Mouse (Mus musculus): ENCODE results near the gene Klhl25.
"Not testable (repeated sequence)": the region's sequence is repeated elsewhere in the genome, so short reads cannot be mapped to it uniquely, and the experiment has no call there.

The Klhl25 gene

DNA sequence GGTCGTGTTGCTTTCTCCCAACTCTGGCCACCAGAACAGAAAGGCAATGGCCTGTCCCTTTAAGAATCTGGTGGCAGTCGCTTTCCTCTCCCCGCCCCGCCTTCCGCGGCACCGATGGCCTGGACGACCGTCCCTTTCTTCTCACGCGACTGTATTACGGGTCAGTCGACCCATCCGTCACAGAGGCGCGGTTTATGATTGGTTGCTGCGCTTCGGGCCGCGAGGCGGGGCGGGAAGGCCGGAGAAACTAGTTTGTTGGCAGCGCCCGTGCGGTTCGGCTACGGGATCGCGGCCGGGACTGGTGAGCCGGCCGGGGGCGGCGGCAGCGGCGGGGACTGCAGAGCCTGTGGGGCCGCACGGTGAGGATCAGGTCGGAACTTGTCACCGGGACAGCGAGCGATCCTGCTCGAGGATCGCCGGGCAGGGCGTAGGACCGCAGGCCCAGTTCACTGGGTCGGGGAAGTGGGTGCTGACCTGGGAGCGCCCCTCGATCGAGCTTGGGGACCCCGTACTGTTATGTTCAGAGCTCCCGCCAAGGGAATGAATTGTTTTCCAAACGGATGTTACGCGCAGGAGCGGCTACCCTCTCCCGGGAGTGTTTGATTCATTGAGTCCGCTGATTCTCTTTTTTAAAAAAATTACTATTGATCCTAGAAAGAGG lies at the start of gene Klhl25:
TSS of gene Klhl25 (plus strand) at position 196 of the 661 bp plus-strand sequence.
- peak; percentile 93 for DNase-seq (ENCODE audit: low spot score)

DNA sequence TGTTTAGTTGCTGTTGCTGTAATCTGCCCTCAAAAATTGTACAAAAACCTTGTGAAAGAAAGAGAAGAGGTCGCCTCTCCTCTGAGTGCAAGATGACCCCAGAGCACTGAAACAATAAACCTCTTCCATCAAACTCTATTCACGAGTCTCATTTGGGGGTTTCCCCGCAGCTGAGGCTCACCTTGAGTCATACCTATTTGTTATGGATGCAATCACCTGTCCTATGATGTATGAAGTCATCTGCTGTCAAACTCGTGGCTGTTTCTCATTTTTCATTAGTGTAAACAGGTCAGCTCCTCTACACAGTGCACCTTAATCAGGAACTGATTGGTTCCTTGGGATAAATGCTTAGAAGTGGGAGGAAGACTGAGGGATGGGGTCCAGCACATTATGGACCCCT lies 47.6 kb upstream of the Klhl25 start:
- no peak for DNase-seq (ENCODE audit: low spot score)

DNA sequence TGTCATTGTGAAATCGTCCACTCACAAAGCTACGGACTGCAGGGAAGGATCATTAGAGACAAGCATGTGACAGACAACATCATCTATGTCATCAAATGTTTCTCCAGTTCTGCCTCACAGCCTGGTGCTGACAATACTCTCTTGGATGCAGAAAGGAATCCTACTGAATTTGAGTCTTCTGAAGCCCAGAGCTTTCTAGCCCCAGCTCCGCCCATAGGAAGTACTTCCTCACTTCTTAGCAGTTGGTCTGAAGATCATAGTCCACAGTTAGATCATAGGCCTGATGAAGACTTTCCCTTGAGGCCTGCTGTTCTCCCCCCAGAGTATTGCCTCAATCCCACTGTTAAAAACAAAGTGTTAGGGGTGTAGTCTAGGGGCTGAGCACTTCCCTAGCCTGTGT lies 47.1 kb upstream of the Klhl25 start:
- DNase-seq (ENCODE audit: low spot score) = no peak

DNA sequence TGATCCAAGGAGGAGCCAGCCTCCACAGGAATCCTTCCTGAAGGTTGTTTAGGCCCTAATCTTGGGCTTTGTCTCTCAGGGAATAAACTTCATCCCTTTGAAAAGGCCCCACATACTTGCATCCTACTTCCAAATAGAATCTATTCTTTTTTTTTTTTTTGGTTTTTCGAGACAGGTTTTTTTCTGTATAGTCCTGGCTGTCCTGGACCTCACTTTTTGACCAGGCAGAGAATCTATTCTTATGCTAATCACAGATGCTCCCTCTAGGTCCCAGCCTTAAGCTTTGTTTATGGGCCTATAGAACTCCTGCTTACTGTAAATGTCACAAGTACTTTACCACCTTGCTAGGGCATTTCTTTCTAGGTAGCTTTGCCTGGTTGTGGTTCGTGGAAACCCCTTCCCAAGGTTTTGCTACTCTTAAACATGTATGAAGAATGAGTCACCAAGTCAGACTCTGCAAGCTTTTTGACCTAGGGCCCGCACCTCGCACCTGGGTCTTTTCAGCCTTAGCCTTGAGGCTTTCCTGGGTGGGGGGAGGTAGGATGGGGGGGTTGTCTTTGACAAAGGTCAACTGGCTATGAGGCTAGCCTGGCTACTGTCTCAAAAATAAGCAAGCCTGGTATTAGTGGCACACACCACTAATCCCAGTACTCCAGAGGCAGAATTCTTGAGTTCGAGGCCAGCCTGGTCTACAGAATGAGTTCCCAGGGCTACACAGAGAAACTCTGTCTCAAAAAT lies 46.3 kb upstream of the Klhl25 start:
- DNase-seq (ENCODE audit: low spot score) = no peak

DNA sequence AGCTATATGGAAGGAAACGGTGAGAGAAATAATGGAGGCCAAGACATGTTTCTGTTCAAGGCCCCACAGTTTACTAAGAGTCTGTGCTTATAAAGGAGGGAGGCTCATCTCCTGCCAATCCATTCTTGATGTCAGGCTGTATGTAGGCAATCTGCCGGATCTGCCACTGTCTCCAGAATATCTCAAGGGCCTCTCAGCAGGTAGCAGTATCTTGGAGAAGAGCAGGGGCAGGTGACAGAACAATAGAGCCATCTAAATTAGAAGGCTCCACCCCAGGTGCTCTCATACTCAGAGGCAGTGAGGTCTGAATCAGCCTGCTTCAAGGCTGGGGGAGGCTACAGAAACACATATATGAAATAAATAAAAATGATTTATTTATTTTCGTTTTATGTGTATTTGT lies 45.2 kb upstream of the Klhl25 start:
- no peak for DNase-seq (ENCODE audit: low spot score)

DNA sequence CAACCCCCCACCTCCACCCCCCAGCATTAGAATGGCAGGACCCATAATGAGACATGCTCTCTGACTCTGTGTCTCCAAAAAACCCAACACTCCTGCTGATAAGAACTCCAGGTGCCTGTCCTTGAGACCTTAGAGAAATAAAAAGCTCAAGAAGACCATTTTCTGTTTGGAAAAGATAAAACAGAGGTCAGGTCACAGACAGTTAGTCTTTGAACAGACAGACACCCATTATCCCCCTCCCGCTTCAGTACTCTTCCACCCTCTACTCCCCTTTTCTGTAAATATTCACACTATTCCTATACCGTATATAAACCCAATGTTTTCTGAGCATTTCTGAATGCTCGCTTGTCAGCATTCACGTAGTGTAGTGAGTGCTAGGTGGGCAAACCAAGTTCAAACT lies 41.9 kb upstream of the Klhl25 start:
- no peak for DNase-seq (ENCODE audit: low spot score)

DNA sequence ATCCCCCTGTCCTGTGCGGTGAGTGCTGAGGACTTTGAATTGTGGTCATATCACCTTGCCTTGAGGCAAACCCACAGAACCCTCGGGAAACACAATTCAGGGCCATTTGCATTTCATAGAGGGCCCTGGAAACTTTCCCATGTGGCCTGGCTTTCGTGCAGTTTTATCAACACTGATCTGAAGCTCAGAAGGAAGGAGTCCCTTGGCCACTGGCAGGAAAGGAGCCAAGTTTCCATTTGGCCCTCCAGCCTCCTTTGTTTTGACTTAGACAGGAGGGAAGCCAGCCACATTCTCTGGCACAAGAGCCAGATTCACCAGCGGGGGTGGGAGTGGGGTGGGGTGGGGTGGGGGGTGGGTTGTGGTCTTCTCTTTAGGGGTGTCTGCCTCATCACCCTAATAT lies 41.4 kb upstream of the Klhl25 start:
- DNase-seq (ENCODE audit: low spot score) = peak; percentile 44

DNA sequence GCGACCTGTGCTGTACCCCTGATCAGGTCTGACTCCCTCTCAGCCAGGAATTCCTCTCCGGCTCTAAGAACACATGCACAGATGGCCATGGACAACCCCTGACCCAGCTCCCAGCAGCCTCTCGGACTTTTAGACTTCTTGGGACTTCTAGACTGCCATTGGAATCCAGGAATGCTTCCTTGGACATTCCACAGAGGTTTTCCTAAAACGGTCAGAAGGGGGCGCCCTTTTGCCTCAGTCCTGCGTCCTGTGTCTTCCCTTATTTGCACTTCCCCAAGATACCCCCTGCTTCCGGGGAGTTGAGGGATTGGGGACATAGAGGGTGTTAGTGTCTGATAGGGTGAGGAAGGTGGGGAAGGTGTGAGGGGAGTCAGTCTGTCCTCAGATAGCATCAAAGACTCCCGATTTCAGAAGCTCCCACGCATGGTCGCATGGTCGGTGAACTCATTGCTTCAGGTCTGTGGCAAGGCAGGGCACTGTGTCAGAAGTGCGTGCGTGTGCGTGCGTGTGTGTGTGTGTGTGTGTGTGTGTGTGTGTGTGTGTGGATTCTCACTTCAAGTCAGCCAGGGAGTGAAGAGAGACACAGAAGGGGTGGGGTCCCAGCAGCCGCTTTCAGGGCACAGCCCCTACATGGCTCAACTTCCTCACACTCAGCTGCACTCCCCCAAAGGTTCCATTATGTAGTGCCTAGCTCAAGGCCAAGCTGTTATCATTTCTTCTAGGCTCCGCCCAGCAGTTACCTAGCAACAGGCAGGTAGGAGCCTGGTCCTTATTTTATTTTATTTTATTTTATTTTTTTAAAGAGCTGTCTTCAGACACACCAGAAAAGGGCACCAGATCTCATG lies 40.4 kb upstream of the Klhl25 start:
- DNase-seq (ENCODE audit: low spot score) = peak; percentile 21

DNA sequence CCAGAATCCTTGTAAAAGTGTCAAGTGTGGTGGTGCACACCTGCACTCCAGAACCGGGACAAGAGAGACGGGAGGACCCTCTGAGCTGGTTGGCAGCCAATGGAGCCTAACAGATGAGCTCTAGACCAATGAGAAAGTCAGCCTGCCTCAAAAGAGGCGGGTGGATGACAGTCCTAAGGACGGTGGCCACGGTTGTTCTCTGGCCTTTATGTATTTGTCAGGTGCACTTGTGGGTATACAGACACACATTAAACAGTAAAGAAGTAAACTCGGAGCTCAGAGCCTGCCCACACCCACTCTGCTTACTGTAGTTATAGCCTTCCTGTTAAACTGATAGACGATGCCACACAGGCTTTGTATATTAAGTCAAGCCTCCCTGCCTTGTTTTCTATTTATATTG lies 27.4 kb upstream of the Klhl25 start:
- DNase-seq (ENCODE audit: low spot score) = no peak

DNA sequence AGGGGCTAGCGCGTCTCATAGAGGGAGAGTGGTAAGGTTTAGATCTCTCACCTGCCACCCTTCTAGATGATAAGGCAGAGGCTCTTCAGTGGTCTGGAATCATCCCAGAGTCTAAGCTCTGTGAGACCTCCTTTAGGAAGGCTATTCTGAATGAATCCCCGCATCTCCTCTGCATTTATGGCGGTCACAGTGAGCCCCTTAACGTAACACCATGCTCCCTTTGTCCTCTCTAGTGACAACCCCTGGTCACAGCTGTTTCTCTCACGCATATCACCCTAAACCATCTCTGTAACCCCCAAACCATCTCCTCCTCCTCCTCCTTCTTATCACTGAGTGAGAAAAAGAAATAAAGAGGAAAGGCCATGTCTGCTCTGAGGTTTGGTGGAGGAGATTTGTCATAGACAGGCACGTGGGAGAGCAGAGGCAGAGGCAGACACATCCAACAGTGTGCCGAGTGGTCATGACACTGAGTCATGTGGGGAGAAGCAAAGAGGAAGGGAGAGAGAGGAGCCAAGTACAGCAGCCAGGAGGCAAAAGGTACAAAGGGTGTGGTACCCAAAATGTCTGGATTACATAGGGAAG lies 25.9 kb upstream of the Klhl25 start:
- no peak for DNase-seq (ENCODE audit: low spot score)

DNA sequence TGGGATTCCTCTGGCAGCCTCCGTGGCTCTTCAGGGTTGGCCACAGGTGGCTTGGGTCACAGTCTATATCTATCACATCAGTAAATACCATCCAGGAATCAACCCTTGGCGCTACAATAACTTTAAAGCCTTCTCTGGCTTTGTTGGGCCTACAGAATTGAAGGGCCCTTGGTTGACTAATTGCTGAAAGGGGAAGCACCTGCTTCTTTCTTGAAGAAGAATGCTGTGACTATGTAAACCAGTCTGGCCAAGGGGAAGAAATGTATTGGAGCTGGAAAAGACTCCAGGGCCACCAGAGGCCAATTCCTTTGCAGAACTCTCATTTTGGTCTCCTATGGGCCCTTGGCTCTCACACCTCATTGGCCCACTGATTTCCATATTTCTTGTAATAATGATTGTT lies 25.0 kb upstream of the Klhl25 start:
- DNase-seq (ENCODE audit: low spot score) = no peak

DNA sequence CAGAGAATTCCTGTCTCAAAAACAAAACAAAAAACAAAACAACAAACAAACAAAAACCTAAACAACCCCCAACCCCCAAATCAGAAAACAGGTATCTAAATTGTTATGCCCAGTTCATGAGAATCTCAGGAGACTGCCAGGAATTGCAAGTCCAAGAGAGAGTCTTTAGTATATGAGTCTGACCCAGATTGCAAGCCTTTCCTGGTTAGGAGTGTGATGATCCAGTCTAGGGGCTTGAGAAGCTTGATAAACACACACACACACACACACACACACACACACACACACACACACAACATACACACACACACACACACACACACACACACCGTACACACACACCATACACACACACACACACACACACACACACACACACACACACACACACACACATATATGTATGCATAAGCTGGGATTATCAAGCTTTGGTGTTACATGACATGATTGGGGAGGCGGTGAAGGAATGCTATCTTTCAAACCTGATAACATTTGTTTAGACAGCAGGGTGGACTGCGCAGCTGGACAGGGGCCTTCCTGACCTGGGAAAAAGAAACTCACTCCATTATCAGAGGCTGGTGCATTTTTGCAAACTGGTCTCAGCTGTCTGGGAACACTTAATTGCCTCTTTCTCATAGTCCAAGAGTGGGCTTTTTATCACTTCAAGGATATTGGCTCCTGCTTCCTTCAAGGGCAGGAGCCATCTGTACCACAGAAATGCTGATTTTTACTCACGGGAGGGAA lies 21.6 kb upstream of the Klhl25 start:
- no peak for DNase-seq (ENCODE audit: low spot score)

DNA sequence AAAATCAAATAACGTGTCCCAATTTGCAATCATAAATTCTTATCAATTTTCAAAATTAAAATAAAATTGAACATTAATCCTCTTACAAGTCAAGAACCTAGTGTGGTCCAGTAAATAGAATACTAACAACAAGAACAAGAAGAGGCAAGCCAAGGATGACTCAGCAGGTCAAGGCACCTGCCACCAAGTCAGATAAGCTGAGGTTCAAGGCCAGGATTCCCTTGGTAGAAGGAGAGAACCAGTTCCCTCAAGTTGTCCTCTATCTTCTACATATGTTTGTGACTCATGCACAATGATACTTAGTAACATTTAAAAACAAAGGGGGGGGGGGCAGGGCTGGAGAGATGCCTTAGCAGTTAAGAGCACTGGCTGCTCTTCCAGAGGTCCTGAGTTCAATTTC lies 20.8 kb upstream of the Klhl25 start:
- no peak for DNase-seq (ENCODE audit: low spot score)

DNA sequence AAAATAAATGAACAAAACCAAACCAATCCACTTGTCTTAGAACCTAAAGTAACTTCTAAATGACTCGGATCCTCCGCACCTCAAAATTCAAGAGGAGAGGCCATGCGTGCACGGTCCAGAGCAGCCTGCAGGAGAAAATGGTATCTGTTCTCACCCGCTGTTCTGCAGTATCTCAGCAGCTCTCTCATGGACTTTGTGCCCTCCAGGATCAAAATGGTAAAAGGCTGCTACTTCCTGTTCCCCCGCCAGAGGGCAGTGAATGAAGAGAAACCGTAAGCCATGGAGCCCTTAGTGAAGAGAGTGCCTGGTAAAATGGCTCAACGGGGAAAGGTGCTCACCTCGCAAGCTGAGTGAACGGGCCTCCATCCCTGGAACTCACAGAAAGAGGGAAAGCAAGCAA lies 20.3 kb upstream of the Klhl25 start:
- DNase-seq (ENCODE audit: low spot score) = peak; percentile 81

DNA sequence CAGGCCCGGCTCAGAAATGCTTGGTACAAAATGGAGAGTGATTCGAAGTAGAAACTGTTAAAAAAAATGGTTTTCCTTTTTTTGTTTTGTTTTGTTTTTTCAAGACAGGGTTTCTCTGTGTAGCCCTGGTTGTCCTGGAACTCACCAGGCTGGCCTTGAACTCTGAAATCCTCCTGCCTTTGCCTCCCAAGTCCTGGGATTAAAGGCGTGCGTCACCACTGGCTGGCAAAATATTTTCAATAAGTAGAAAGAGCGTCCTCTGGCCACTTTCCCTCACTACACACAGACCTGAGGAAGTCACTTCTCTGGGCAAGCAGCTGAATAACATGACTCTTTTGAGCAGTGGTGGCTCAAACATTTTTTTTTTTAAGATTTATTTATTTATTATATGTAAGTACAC lies 19.6 kb upstream of the Klhl25 start:
- DNase-seq (ENCODE audit: low spot score) = no peak

DNA sequence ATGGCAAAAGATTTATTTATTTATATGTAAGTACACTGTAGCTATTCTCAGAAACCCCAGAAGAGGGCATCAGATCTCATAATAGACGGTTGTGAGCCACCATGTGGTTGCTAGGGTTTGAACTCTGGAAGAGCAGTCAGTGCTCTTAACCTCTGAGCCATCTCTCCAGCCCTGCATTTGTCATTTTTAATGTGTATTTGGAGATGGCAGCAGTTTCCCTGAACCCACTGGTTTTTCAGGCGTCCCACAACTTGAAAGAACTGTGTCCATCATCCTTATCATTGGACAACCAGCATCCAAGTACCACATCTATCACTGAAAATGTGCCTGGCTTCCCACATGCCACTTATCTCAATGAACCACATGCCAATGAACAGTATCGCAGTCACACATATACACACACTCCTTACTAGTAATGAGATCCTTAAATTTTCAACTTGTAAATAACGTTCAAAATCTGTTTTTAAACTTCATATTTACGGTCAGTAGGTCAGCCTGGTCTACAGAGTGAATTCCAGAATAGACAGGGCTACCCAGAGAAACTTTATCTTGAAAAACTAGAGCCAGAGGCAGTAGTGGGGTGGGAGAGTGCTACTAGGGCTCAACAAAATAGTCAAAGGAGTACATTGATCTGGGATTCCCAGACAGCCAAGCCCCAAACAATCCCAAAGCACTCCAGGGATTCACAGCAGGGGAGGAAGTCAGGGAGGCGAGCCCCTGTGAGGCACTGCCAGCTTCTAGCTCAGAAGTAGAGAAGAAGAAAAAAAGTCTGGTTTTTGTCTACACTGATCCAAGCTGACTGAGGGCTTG lies 17.7 kb upstream of the Klhl25 start:
- DNase-seq (ENCODE audit: low spot score) = no peak

DNA sequence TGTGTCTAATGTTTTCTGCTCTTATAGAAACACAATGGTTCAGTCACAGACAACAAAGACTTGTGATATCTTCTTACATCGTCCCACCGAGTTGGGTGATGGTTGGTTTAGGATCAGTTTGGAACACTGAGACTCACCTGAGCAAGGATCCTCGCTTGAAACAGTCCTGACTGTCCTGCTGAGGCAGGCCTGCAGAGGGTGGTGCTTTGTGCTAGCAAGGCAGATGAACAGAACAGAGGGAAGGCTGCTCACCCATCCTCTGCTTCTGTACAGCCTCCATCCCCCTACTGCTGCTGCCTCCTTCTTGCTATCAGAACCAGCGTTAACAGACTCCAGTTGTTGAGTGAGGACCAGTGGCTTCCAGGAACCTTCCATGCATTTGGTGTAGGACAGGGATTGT lies 14.2 kb upstream of the Klhl25 start:
- not testable (repeated sequence) for DNase-seq (ENCODE audit: low spot score)

DNA sequence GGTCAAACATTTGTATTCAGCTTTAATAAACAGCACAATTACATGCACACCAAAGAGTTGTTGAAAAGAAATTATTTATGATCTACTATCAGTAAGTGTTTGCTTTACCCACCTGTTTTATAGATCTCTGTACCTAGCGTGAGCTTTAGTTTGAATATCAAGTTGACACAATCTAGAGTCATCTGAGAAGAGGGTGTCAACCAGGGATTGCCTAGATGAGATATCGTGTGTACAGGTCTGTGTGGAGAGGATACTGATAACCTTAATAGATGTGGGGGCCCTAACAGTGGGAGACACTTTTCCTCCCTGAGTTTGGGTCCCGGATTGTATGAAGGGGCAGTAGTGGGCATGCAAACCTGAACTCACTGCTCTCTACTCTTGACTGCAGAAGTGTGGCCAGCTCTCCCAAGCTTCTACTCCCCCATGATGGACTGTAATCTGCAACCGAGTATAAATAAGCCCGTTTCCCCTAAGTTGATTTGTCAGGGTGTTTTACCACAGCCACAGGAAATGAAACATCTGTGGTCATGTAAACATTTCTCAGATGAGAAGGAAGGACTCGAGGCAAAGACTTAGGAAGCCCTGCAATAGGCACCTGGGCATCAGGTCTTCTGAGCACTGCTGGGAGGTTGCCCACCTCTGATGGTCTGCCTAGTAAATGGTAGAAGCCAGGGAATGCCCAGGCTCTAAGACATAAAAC lies 13.0 kb upstream of the Klhl25 start:
- DNase-seq (ENCODE audit: low spot score) = not testable (repeated sequence)

DNA sequence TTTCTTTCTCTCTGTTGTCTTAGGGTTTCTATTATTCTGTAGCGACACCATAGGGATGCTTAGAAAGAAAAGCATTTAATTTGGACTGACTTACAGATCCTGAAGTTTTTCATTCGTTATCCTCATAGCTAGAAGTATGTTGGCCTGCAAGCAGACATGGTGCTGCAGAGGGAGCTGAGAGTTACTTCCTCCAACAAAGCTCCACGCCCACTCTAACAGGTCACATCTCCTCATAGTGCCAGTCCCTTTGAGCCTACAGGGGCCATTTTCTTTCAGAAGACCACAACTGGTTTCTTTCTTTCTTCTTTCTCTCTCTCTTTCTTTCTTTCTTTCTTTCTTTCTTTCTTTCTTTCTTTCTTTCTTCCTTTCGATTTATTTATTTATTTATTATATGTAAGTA lies 8.0 kb upstream of the Klhl25 start:
- no peak for DNase-seq (ENCODE audit: low spot score)

DNA sequence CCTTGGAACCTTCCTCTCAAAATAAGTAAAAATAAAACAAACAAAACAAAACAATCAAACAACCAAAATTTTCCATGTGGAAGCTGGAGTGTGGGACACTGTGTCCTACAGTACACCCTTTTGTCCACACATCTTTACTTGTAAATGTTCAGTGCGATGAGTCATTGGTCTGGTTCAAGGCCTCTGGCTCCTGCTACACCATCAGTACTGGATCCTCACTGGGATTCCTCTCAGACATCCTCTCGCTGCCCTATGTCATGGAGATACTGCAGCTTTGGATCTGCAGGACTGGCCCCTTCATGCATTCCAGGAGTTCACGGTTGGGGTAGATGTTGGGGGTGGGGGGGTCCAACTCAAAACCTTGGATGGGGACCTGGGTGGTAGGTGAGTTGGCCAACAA lies 5.8 kb upstream of the Klhl25 start:
- DNase-seq (ENCODE audit: low spot score) = no peak
